Mouse (Mus musculus) spleen, adult 2 months (tissue): ENCODE results near the gene Zfp276. TPM values are rescaled to one million over a fixed set of nuclear protein-coding genes. Genes with fewer than 3 reads are reported as not detected.

Experiments used
- DNase-seq, 2 experiments: peaks; one replicate each; pipeline versions ENCODE4 v3.0.0 to v3.0.0-alpha.2; 2012 to 2021; ENCODE audit warnings: low spot score in 2 of 2, low read depth in 1 of 2
- H3K27ac ChIP-seq: fragments of 200-500 bp; 2 replicates; pipeline ENCODE4 v1.5.1; 2012; ENCODE audit warnings: low read length, inconsistent platforms; ENCODE audit not compliant: insufficient read depth
- H3K27me3 ChIP-seq: fragments of 200-500 bp; 2 replicates; pipeline ENCODE4 v1.6.1; 2012; ENCODE audit warnings: mild to moderate bottlenecking, moderate library complexity, low read length, inconsistent platforms; ENCODE audit not compliant: control insufficient read depth, insufficient read depth
- H3K36me3 ChIP-seq: fragments of 200-500 bp; 2 replicates; pipeline ENCODE4 v1.6.1; 2012; ENCODE audit warnings: mild to moderate bottlenecking, low read length, inconsistent platforms; ENCODE audit not compliant: control insufficient read depth, insufficient read depth
- H3K4me1 ChIP-seq: fragments of 200-500 bp; 2 replicates; pipeline ENCODE4 v1.6.1; 2011; ENCODE audit warnings: inconsistent platforms; ENCODE audit not compliant: control insufficient read depth, insufficient read depth, insufficient read length
- H3K4me3 ChIP-seq: fragments of 200-500 bp; 2 replicates; pipeline ENCODE4 v1.5.1; 2011; ENCODE audit warnings: mild to moderate bottlenecking, inconsistent platforms; ENCODE audit not compliant: insufficient read depth, insufficient read length; ENCODE audit errors: extremely low read depth
- CTCF ChIP-seq: fragments of 200-500 bp; IDR thresholded peaks from 2 replicates; pipeline ENCODE4 v1.5.1; 2011; ENCODE audit warnings: mild to moderate bottlenecking, inconsistent platforms; ENCODE audit not compliant: insufficient read depth, insufficient read length, insufficient replicate concordance; ENCODE audit errors: extremely low read depth
- POLR2A ChIP-seq: fragments of 200-500 bp; IDR thresholded peaks from 2 replicates; pipeline ENCODE4 v1.6.1; 2011; ENCODE audit warnings: low read depth, low read length, inconsistent platforms
- WGBS: fragments of 180-500 bp; shearing (Covaris S2); methylation state at CpG from one replicate; pipeline ENCODE4 v1.1.7; 2018; 5-methylcytosine and 5-hydroxymethylcytosine counted together
- polyA plus RNA-seq: library from polyadenylated mRNA; depleted of rRNA; stranded (reverse); fragments of >200 nt; gene quantifications from 2 replicates; pipeline ENCODE4 v1.2.3, GENCODE M21; 2012; rRNA removed

Gene Zfp276
- polyA plus RNA-seq, 1 experiment, result 32.6 TPM

- peak overlapping the region; percentile 75 for H3K4me3 ChIP-seq
- H3K4me1 ChIP-seq, result no peaks in the 10 kb centered on the region; the same call in 1 of the 2 replicates
- H3K36me3 ChIP-seq, result no peaks in the 10 kb centered on the region
- H3K27ac ChIP-seq, result no peak overlapping the region
- 6% methylated on average over 21 of the region's 21 CpGs for WGBS
- DNase-seq, result no peak
- no peak for TF ChIP-seq POLR2A
- TF ChIP-seq CTCF, result no peak; the same call in 1 of the 2 replicates
- H3K27me3 ChIP-seq, result no peaks in the 10 kb centered on the region
Observed at GRCm38 (mm10) chr8:123317781-123318466, 63.9 kb downstream of the Zfp276 start.

DNA sequence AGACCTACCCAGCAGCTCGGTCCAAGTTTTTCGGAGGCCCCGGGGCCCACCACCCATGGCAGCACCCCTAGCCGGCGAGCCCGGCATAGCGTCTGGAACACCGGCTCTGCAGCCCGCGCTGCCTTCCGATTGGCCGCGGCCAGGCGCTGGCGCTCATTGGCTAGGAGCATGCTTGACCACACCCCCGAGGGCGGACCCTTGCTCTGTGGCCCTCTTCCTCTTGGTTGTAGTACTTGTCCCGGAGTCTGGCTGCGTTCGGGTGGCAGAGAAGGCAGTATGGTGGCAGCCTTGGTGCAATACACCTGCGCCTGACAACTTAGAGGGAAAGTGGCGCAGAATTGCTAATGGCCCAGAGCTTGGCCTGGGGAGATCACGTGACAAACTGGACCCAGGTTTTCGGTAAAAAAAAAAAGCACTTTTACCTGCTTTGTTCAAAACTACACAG is 64.5 kb downstream of the Zfp276 start, which contains the start of gene Fanca:
Gene Fanca (minus strand): TSS at position 110 of the 445 bp plus-strand sequence.
- Histone ChIP-seq H3K27me3 (no peaks in the 10 kb centered on the region), H3K4me3 (peak within 1 kb of the TSS; percentile 75), H3K4me1 (no peaks in the 10 kb centered on the region; the same call in 1 of the 2 replicates), H3K27ac (no peak within 1 kb of the TSS), H3K36me3 (no peaks in the 10 kb centered on the region)
- peak; percentile 70 for TF ChIP-seq POLR2A
- TF ChIP-seq CTCF, result 0 out of 2 replicates have a peak, but pooled peaks have one; percentile 23
- under 1% methylated on average over 24 of the region's 24 CpGs for WGBS
- DNase-seq, result peak; percentile 86 to 96

Other genes with a start within 250 kb of the Zfp276 start
- 76.3 and 77.7 TPM in 2 replicates for gene Ankrd11, start 211.9 kb upstream of the Zfp276 start, polyA plus RNA-seq
- gene Spg7, start 191.3 kb upstream of the Zfp276 start, polyA plus RNA-seq, result 62.6 and 74.1 TPM in 2 replicates
- 2,207 and 4,905 TPM in 2 replicates for gene Rpl13, start 151.8 kb upstream of the Zfp276 start, polyA plus RNA-seq
- 2.5 and 2.9 TPM in 2 replicates for gene Cpne7, start 136.8 kb upstream of the Zfp276 start, polyA plus RNA-seq
- gene Sult5a1, start 95.9 kb upstream of the Zfp276 start, polyA plus RNA-seq, result 0.42 and 0.92 TPM in 2 replicates
- gene Dpep1, start 68.0 kb upstream of the Zfp276 start, polyA plus RNA-seq, result 1.3 and 1.6 TPM in 2 replicates
- gene Chmp1a, start 41.4 kb upstream of the Zfp276 start, polyA plus RNA-seq, result 70.5 and 85.0 TPM in 2 replicates
- gene Spata33, start 41.4 kb upstream of the Zfp276 start, polyA plus RNA-seq, result 0.09 and 0.42 TPM in 2 replicates
- 39.2 and 45.2 TPM in 2 replicates for gene Cdk10, start 29.4 kb upstream of the Zfp276 start, polyA plus RNA-seq
- 12.1 and 13.9 TPM in 2 replicates for gene Spata2l, start 18.0 kb upstream of the Zfp276 start, polyA plus RNA-seq
- 55.7 and 110 TPM in 2 replicates for gene Vps9d1, start 153 bp downstream of the Zfp276 start, polyA plus RNA-seq
- 55.7 and 76.1 TPM in 2 replicates for gene Fanca, start 64.4 kb downstream of the Zfp276 start, polyA plus RNA-seq
- 0.88 and 1.1 TPM in 2 replicates for gene Spire2, start 78.5 kb downstream of the Zfp276 start, polyA plus RNA-seq
- gene Tcf25, start 119.6 kb downstream of the Zfp276 start, polyA plus RNA-seq, result 137 and 149 TPM in 2 replicates
- not detected in 2 replicates for gene Mc1r, start 152.9 kb downstream of the Zfp276 start, polyA plus RNA-seq
- gene Tubb3, start 157.2 kb downstream of the Zfp276 start, polyA plus RNA-seq, result 2.7 and 3.9 TPM in 2 replicates
- 13.5 and 14.9 TPM in 2 replicates for gene Def8, start 169.3 kb downstream of the Zfp276 start, polyA plus RNA-seq
- 14.4 and 17.3 TPM in 2 replicates for gene Afg3l1, start 223.7 kb downstream of the Zfp276 start, polyA plus RNA-seq